Mouse (Mus musculus) heart, embryonic 16.5 days (tissue): ENCODE results near the gene Pth2. TPM values are rescaled to one million over a fixed set of nuclear protein-coding genes. Genes with fewer than 3 reads are reported as not detected.
A peak's percentile ranks its signal among the peaks of the same experiment; 100 is the strongest.

ENCODE experiments used
- ATAC-seq: fragments of 200-750 bp; cut with Nextera tagmentation; replicated peaks from 2 replicates; pipeline ENCODE4 v1.8.0; 2017; ENCODE audit warnings: moderate number of reproducible peaks; ENCODE audit not compliant: insufficient read depth, low FRiP score; ENCODE audit errors: extremely low read depth
- H3K27ac ChIP-seq: fragments of 300-500 bp; sonication (generic); 2 replicates; pipeline ENCODE4 v1.5.1; 2014; ENCODE audit warnings: mild to moderate bottlenecking, low read length, control low read depth, moderate library complexity
- H3K27me3 ChIP-seq: fragments of 300-500 bp; sonication (generic); 2 replicates; pipeline ENCODE4 v1.6.1; 2014; ENCODE audit warnings: low read length, mixed read lengths; ENCODE audit not compliant: control insufficient read depth, insufficient read depth
- H3K36me3 ChIP-seq: fragments of 300-500 bp; sonication (generic); 2 replicates; pipeline ENCODE4 v1.6.1; 2014; ENCODE audit not compliant: control insufficient read depth, insufficient read depth
- H3K4me1 ChIP-seq: fragments of 300-500 bp; sonication (generic); 2 replicates; pipeline ENCODE4 v1.6.1; 2014; ENCODE audit warnings: low read length, mixed read lengths; ENCODE audit not compliant: control insufficient read depth, insufficient read depth
- H3K4me2 ChIP-seq: fragments of 300-500 bp; sonication (generic); 2 replicates; pipeline ENCODE4 v1.6.1; 2014; ENCODE audit warnings: low read depth, mild to moderate bottlenecking, control low read depth, low read length
- H3K4me3 ChIP-seq: fragments of 300-500 bp; sonication (generic); 2 replicates; pipeline ENCODE4 v1.5.1; 2014; ENCODE audit warnings: mild to moderate bottlenecking, control low read depth, low read length
- H3K9ac ChIP-seq: fragments of 300-500 bp; sonication (generic); 2 replicates; pipeline ENCODE4 v1.6.1; 2014; ENCODE audit warnings: low read length, control low read depth
- H3K9me3 ChIP-seq: fragments of 300-500 bp; sonication (generic); replicated peaks from 2 replicates; pipeline ENCODE4 v1.6.1; 2016; ENCODE audit warnings: low read length; ENCODE audit not compliant: control insufficient read depth
- WGBS: fragments of 180-500 bp; shearing (Covaris S2); extraction: QIAGEN DNeasy Blood & Tissue Kit; methylation state at CpG from one replicate; pipeline ENCODE4 v1.1.7; 2014; 5-methylcytosine and 5-hydroxymethylcytosine counted together
- polyA plus RNA-seq: library from polyadenylated mRNA; unstranded; fragments of >200 nt; fragmentation: Nextera tagmentation; extraction: Ambion mirVana; gene quantifications from 2 replicates; pipeline ENCODE4 v1.2.1, GENCODE M21; 2015

Gene Pth2
- polyA plus RNA-seq, 1 experiment from 2014 or later: 0.42 TPM

- Histone ChIP-seq H3K36me3 (no peaks in the 10 kb centered on the region), H3K9me3 (no peaks in the 10 kb centered on the region), H3K4me2 (no peak overlapping the region), H3K27ac (no peak overlapping the region), H3K27me3 (peaks cover 3% of the 10 kb centered on the region; the same call in 1 of the 2 replicates), H3K9ac (no peak overlapping the region), H3K4me1 (peaks cover 10% of the 10 kb centered on the region; the same call in 1 of the 2 replicates), H3K4me3 (no peak overlapping the region)
- ATAC-seq: no peak
- WGBS: 68% methylated on average over 4 of the region's 4 CpGs
Observed at GRCm38 (mm10) chr7:45196176-45196535, 15.4 kb downstream of the Pth2 start.

GRCm38 (mm10) chr7:45196994-45197393 lies 16.2 kb downstream of the Pth2 start:
- no peak overlapping the region for H3K4me2 ChIP-seq
- no peaks in the 10 kb centered on the region for H3K36me3 ChIP-seq
- H3K4me1 ChIP-seq: peaks cover 6% of the 10 kb centered on the region; the same call in 1 of the 2 replicates
- H3K27ac ChIP-seq: no peak overlapping the region
- H3K9ac ChIP-seq: no peak overlapping the region
- H3K4me3 ChIP-seq: no peak overlapping the region
- no peaks in the 10 kb centered on the region for H3K9me3 ChIP-seq
- 68% methylated on average over 5 of the region's 5 CpGs for WGBS
- peaks cover 3% of the 10 kb centered on the region; the same call in 1 of the 2 replicates for H3K27me3 ChIP-seq
- ATAC-seq: no peak

GRCm38 (mm10) chr7:45198435-45198834 lies 17.6 kb downstream of the Pth2 start:
- no peak for ATAC-seq
- Histone ChIP-seq H3K27me3 (peaks cover 3% of the 10 kb centered on the region; the same call in 1 of the 2 replicates), H3K9ac (no peak overlapping the region)

GRCm38 (mm10) chr7:45198961-45199360 lies 18.2 kb downstream of the Pth2 start:
- Histone ChIP-seq H3K9ac (no peak overlapping the region), H3K4me1 (peaks cover 6% of the 10 kb centered on the region; the same call in 1 of the 2 replicates), H3K4me2 (no peak overlapping the region), H3K9me3 (no peaks in the 10 kb centered on the region), H3K27me3 (peaks cover 3% of the 10 kb centered on the region; the same call in 1 of the 2 replicates), H3K4me3 (no peak overlapping the region), H3K36me3 (no peaks in the 10 kb centered on the region), H3K27ac (no peak overlapping the region)
- ATAC-seq: no peak
- 75% methylated on average over 11 of the region's 11 CpGs for WGBS

More at GRCm38 (mm10) chr7:45198435-45198834, 17.6 kb downstream of the Pth2 start:
- H3K4me2 ChIP-seq: no peak overlapping the region
- no peaks in the 10 kb centered on the region for H3K9me3 ChIP-seq
- no peak overlapping the region for H3K27ac ChIP-seq
- no peak overlapping the region for H3K4me3 ChIP-seq
- H3K4me1 ChIP-seq: peaks cover 6% of the 10 kb centered on the region; the same call in 1 of the 2 replicates
- 11% methylated on average over 5 of the region's 5 CpGs for WGBS
- H3K36me3 ChIP-seq: no peaks in the 10 kb centered on the region

GRCm38 (mm10) chr7:45202654-45203053 lies 21.9 kb downstream of the Pth2 start:
- ATAC-seq: no peak
- Histone ChIP-seq H3K36me3 (no peaks in the 10 kb centered on the region), H3K4me3 (no peak overlapping the region), H3K9ac (no peak overlapping the region), H3K9me3 (no peaks in the 10 kb centered on the region), H3K27me3 (no peaks in the 10 kb centered on the region), H3K4me2 (no peak overlapping the region), H3K4me1 (no peaks in the 10 kb centered on the region), H3K27ac (peak overlapping the region; percentile 23; the same call in 1 of the 2 replicates)
- WGBS: 26% methylated on average over 10 of the region's 10 CpGs

GRCm38 (mm10) chr7:45204380-45205143 lies 23.8 kb downstream of the Pth2 start, which contains the start of gene Ccdc155:
Gene Ccdc155 (minus strand): TSS chr7:45204892.
- Histone ChIP-seq H3K27me3 (no peaks in the 10 kb centered on the region), H3K9me3 (peaks cover 4% of the 10 kb centered on the region; the same call in 1 of the 2 replicates), H3K27ac (no peak within 1 kb of the TSS), H3K4me2 (peak within 1 kb of the TSS; percentile 71), H3K4me1 (no peaks in the 10 kb centered on the region), H3K36me3 (no peaks in the 10 kb centered on the region), H3K9ac (peak within 1 kb of the TSS; percentile 50), H3K4me3 (peak within 1 kb of the TSS; percentile 51)
- 8% methylated on average over 43 of the region's 44 CpGs for WGBS
- ATAC-seq: peak; percentile 89

- WGBS: 77% methylated on average over 6 of the region's 6 CpGs
- H3K27ac ChIP-seq: no peak overlapping the region
- peaks cover 6% of the 10 kb centered on the region; the same call in 1 of the 2 replicates for H3K4me1 ChIP-seq
- peaks cover 4% of the 10 kb centered on the region; the same call in 1 of the 2 replicates for H3K9me3 ChIP-seq
- no peak for ATAC-seq
- no peaks in the 10 kb centered on the region for H3K36me3 ChIP-seq
- no peak overlapping the region for H3K9ac ChIP-seq
- H3K4me2 ChIP-seq: no peak overlapping the region
- no peak overlapping the region for H3K4me3 ChIP-seq
- H3K27me3 ChIP-seq: peaks cover 19% of the 10 kb centered on the region
Observed at GRCm38 (mm10) chr7:45208260-45208659, 27.5 kb downstream of the Pth2 start.

GRCm38 (mm10) chr7:45211070-45211469 lies 30.3 kb downstream of the Pth2 start:
- Histone ChIP-seq H3K27me3 (peaks cover 19% of the 10 kb centered on the region), H3K4me2 (peak overlapping the region; percentile 52; the same call in 1 of the 2 replicates)
- ATAC-seq: no peak

GRCm38 (mm10) chr7:45211851-45212251 lies 31.1 kb downstream of the Pth2 start, which contains the start of gene Dkkl1:
Gene Dkkl1 (minus strand): TSS chr7:45212147.
- Histone ChIP-seq H3K27me3 (peaks cover 19% of the 10 kb centered on the region), H3K4me1 (peaks cover 13% of the 10 kb centered on the region), H3K9me3 (peaks cover 4% of the 10 kb centered on the region; the same call in 1 of the 2 replicates), H3K27ac (no peak within 1 kb of the TSS), H3K4me2 (peak within 1 kb of the TSS; percentile 52), H3K36me3 (no peaks in the 10 kb centered on the region), H3K4me3 (peak within 1 kb of the TSS; percentile 24), H3K9ac (no peak within 1 kb of the TSS)
- ATAC-seq: no peak
- WGBS: 6% methylated on average over 17 of the region's 17 CpGs

More at GRCm38 (mm10) chr7:45211070-45211469, 30.3 kb downstream of the Pth2 start:
- Histone ChIP-seq H3K27ac (no peak overlapping the region), H3K9ac (no peak overlapping the region), H3K4me1 (peaks cover 9% of the 10 kb centered on the region), H3K9me3 (peaks cover 4% of the 10 kb centered on the region; the same call in 1 of the 2 replicates), H3K36me3 (no peaks in the 10 kb centered on the region), H3K4me3 (no peak overlapping the region)
- WGBS: 33% methylated on average over 10 of the region's 10 CpGs
